Mouse (Mus musculus) heart, embryonic 15.5 days (tissue): ENCODE measurements around the gene Pld3. TPM values are rescaled to one million over a fixed set of nuclear protein-coding genes. Genes with fewer than 3 reads are reported as not detected.

Source experiments
- ATAC-seq: fragments of 200-750 bp; cut with Nextera tagmentation; replicated peaks from 2 replicates; pipeline ENCODE4 v1.8.0; 2017; ENCODE audit warnings: low read depth, moderate TSS enrichment; ENCODE audit not compliant: insufficient number of reproducible peaks, insufficient read depth, low FRiP score
- H3K27ac ChIP-seq: fragments of 300-500 bp; sonication (generic); 2 replicates; pipeline ENCODE4 v1.5.1; 2015; ENCODE audit warnings: mild to moderate bottlenecking, inconsistent platforms
- H3K27me3 ChIP-seq: fragments of 300-500 bp; sonication (generic); 2 replicates; pipeline ENCODE4 v1.6.1; 2015; ENCODE audit warnings: inconsistent platforms
- H3K36me3 ChIP-seq: fragments of 300-500 bp; sonication (generic); 2 replicates; pipeline ENCODE4 v1.6.1; 2015; ENCODE audit warnings: mild to moderate bottlenecking, inconsistent platforms
- H3K4me1 ChIP-seq: fragments of 300-500 bp; sonication (generic); replicated peaks from 2 replicates; pipeline ENCODE4 v1.6.1; 2015; ENCODE audit warnings: inconsistent platforms
- H3K4me2 ChIP-seq: fragments of 300-500 bp; sonication (generic); 2 replicates; pipeline ENCODE4 v1.6.1; 2015; ENCODE audit warnings: inconsistent platforms, mild to moderate bottlenecking, moderate library complexity
- H3K4me3 ChIP-seq: fragments of 300-500 bp; sonication (generic); 2 replicates; pipeline ENCODE4 v1.5.1; 2015; ENCODE audit warnings: mild to moderate bottlenecking, inconsistent platforms
- H3K9ac ChIP-seq: fragments of 300-500 bp; sonication (generic); 2 replicates; pipeline ENCODE4 v1.6.1; 2015; ENCODE audit warnings: mild to moderate bottlenecking, inconsistent platforms
- H3K9me3 ChIP-seq: fragments of 300-500 bp; sonication (generic); replicated peaks from 2 replicates; pipeline ENCODE4 v1.6.1; 2016; ENCODE audit warnings: inconsistent platforms
- WGBS: fragments of 180-500 bp; shearing (Covaris S2); methylation state at CpG from one replicate; pipeline ENCODE4 v1.1.7; 2015; ENCODE audit warnings: mixed read lengths; 5-methylcytosine and 5-hydroxymethylcytosine counted together
- polyA plus RNA-seq: library from polyadenylated mRNA; unstranded; fragments of >200 nt; fragmentation: Nextera tagmentation; extraction: Ambion mirVana; gene quantifications from 2 replicates; pipeline ENCODE4 v1.2.1, GENCODE M21; 2015

The Pld3 gene
- polyA plus RNA-seq, 1 experiment from 2014 or later: 49.3 TPM

DNA sequence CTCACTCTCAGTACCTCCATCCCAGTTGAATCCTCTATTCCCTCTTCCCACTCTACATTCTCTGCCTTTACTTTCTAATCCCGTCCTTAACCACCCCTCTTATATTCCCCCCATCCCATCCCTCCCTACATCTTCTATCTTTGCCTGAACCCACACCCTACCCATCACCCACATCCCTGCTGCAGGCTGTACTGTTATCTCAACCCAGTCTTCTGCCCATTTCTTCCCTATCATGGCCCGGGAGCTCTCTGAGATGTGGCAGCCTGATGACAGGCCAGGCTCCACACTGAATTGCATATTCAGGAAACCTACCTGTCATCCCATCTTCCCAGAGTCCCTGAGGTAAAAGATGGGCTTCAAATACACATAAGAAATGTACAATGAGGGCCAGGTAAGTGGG is 14.2 kb downstream of the Pld3 start:
- no peaks in the 10 kb centered on the region for H3K9me3 ChIP-seq
- H3K27me3 ChIP-seq: no peaks in the 10 kb centered on the region
- 77% methylated on average over 2 of the region's 2 CpGs for WGBS
- H3K4me2 ChIP-seq: no peak overlapping the region
- no peak overlapping the region for H3K9ac ChIP-seq
- H3K27ac ChIP-seq: no peak overlapping the region
- no peak overlapping the region for H3K4me3 ChIP-seq
- H3K36me3 ChIP-seq: peaks cover 21% of the 10 kb centered on the region
- H3K4me1 ChIP-seq: peaks cover 17% of the 10 kb centered on the region
- ATAC-seq: no peak

DNA sequence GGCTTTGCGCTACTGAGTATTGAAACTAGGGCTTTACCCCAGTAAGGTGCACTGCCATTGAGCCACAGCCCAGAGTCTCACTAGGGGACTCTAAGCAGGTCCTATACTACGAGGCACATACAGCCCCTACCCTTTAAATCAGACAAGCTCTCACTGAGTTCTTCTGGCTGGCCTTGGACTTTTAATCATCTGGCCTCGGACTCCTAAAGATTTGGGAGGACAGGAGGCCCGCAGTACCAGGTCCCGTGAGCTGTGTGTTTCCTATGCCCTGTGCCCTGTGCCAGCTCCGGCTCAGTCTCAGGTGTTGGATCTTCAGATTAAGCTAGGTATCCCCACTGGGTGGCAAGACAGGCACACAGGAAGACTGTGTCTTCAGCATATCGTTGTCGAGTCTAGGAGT is 15.0 kb downstream of the Pld3 start:
- Histone ChIP-seq H3K9ac (no peak overlapping the region), H3K36me3 (peaks cover 26% of the 10 kb centered on the region)

DNA sequence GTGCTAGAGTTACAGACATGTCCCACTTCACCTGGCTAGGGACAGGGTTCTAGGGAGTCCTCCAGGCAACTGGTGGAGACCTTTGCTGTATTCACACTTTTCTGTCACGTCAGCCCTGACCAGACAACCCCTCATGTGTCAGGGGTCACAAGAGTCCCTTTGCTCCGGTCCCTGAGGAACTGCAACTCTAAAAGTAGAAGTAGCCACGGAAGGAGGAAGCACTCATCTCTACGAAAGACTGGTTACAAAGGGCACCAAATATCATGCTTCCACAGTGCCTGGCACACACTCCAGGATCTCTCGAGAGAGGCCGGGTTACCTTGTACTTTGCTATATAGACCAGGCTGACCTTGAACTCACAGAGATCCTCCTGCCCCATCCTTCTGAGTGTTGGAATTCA is 16.4 kb downstream of the Pld3 start:
- Histone ChIP-seq H3K4me1 (no peaks in the 10 kb centered on the region), H3K4me2 (no peak overlapping the region), H3K27me3 (no peaks in the 10 kb centered on the region), H3K36me3 (peaks cover 33% of the 10 kb centered on the region), H3K9ac (no peak overlapping the region), H3K9me3 (no peaks in the 10 kb centered on the region), H3K4me3 (no peak overlapping the region), H3K27ac (no peak overlapping the region)
- ATAC-seq: no peak
- 85% methylated on average over 6 of the region's 6 CpGs for WGBS

More for the DNA sequence above, 15.0 kb downstream of the Pld3 start:
- Histone ChIP-seq H3K9me3 (no peaks in the 10 kb centered on the region), H3K4me3 (no peak overlapping the region), H3K4me2 (no peak overlapping the region), H3K27me3 (no peaks in the 10 kb centered on the region), H3K4me1 (peaks cover 11% of the 10 kb centered on the region), H3K27ac (no peak overlapping the region)
- no peak for ATAC-seq
- WGBS: 92% methylated on average over 8 of the region's 8 CpGs

DNA sequence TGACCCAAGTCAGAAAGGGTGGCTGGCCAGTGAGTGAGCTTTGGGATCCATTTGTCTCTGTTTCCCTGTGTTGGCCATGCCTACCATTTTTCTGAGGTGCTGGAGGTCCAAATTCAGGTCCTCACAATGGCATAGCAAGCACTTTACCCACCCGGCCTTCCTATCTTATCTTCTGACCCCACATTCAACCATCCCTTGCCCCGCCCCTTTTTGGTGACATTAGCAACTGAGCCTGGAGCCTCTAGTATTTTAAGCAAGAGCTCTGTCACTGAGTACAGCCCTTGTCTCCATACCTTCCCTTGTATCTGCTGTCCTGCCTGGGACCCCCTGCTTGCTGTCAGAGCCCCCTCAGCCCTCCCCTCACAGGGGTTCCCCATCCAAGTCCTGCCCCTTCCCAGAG is 17.6 kb downstream of the Pld3 start:
- 53% methylated on average over 2 of the region's 2 CpGs for WGBS
- Histone ChIP-seq H3K27me3 (no peaks in the 10 kb centered on the region), H3K9ac (no peak overlapping the region), H3K36me3 (peaks cover 33% of the 10 kb centered on the region), H3K4me2 (no peak overlapping the region), H3K27ac (no peak overlapping the region), H3K4me3 (no peak overlapping the region), H3K9me3 (no peaks in the 10 kb centered on the region), H3K4me1 (no peaks in the 10 kb centered on the region)
- ATAC-seq: no peak

DNA sequence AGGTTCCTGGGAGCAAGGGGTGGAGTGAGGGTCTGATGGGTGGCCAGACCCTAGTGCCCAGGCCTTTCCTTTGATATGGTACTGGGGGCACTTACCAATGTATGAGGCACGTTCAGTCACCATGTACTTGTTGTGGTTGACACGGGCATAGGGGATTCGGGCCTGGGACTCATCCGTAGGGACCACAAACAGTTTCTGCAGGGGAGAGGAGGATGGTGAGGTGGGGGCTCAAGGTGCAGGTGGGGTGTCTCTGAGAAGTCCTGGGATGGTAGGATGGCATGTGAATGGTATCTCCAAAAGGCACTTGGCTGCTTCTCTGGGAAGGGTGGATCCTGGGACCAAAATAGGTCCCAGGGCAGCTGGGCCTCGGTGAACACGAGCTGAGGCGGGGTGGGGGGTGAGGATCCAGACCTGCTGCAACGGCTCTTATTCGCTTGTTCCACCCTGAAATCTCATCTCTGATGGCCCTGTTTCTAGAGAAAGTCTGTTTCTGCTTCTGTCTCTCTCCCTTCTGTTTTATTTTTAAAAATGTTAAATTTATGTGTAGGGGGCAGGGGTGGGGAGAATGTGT is 20.5 kb downstream of the Pld3 start:
- Histone ChIP-seq H3K9me3 (no peaks in the 10 kb centered on the region), H3K4me3 (no peak overlapping the region), H3K27ac (no peak overlapping the region), H3K27me3 (no peaks in the 10 kb centered on the region), H3K4me1 (no peaks in the 10 kb centered on the region), H3K36me3 (peaks cover 32% of the 10 kb centered on the region), H3K9ac (no peak overlapping the region), H3K4me2 (no peak overlapping the region)
- WGBS: 78% methylated on average over 9 of the region's 9 CpGs
- ATAC-seq: no peak

DNA sequence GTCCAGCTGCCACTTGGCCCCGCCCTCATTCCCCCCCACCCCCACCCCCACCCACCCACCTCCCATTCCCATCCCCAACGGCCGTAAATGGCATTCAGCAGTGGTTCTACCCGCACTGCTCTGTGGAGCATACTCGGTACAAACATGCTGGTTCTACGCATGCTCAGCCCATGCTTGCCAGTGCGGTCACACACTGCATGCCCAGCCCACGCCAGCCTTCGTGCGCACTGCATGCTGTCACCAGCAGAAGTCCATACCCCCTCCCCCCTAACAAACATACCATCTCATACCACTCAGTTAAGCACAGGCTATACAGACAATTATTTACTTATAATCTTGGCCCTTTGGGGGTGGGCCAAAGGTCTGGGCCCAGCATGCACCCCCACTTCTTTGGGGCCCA is 21.3 kb downstream of the Pld3 start:
- WGBS: 87% methylated on average over 10 of the region's 10 CpGs
- no peak for ATAC-seq
- Histone ChIP-seq H3K9ac (no peak overlapping the region), H3K36me3 (peaks cover 25% of the 10 kb centered on the region), H3K4me2 (no peak overlapping the region), H3K4me3 (no peak overlapping the region), H3K27me3 (no peaks in the 10 kb centered on the region), H3K4me1 (no peaks in the 10 kb centered on the region), H3K9me3 (no peaks in the 10 kb centered on the region), H3K27ac (no peak overlapping the region)

DNA sequence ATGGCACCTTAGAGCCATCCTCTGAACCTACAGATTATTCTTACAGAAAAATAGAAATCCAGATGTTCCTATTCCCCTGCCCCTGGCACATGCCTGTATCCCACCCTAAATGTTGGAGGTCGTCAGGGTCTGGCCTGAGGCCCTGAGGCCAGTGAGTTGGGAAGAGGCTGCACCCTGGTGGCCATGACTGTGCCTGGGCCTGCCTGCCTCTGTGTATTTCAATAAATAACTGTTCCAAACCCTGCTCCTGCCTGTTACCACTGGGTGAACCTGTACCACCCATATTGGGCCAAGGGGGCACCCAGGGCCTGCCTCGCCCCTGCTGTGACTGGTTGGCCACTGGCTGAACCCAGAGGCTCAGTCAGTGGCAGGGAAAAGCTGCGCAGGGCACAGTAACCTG is 22.1 kb downstream of the Pld3 start:
- Histone ChIP-seq H3K9me3 (no peaks in the 10 kb centered on the region), H3K27ac (no peak overlapping the region), H3K27me3 (no peaks in the 10 kb centered on the region), H3K4me1 (peaks cover 4% of the 10 kb centered on the region), H3K4me2 (no peak overlapping the region), H3K9ac (no peak overlapping the region), H3K4me3 (no peak overlapping the region), H3K36me3 (peaks cover 20% of the 10 kb centered on the region)
- no peak for ATAC-seq
- 81% methylated on average over 3 of the region's 3 CpGs for WGBS

DNA sequence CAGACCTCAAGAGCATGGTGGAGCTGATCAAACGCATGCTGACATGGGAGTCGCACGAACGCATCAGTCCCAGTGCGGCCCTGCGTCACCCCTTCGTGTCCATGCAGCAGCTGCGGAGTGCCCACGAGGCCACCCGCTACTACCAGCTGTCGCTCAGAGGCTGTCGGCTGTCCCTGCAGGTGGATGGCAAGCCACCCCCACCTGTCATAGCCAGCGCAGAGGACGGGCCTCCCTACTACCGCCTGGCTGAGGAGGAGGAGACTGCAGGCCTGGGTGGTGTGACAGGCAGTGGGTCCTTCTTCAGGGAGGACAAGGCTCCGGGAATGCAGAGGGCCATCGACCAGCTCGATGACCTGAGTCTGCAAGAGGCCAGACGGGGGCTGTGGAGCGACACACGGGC is 23.9 kb downstream of the Pld3 start:
- Histone ChIP-seq H3K27ac (no peak overlapping the region), H3K27me3 (no peaks in the 10 kb centered on the region), H3K4me3 (no peak overlapping the region), H3K36me3 (peaks cover 11% of the 10 kb centered on the region; the same call in 1 of the 2 replicates), H3K9me3 (no peaks in the 10 kb centered on the region), H3K4me2 (no peak overlapping the region), H3K9ac (no peak overlapping the region), H3K4me1 (peaks cover 8% of the 10 kb centered on the region)
- WGBS: 79% methylated on average over 21 of the region's 21 CpGs
- no peak for ATAC-seq

DNA sequence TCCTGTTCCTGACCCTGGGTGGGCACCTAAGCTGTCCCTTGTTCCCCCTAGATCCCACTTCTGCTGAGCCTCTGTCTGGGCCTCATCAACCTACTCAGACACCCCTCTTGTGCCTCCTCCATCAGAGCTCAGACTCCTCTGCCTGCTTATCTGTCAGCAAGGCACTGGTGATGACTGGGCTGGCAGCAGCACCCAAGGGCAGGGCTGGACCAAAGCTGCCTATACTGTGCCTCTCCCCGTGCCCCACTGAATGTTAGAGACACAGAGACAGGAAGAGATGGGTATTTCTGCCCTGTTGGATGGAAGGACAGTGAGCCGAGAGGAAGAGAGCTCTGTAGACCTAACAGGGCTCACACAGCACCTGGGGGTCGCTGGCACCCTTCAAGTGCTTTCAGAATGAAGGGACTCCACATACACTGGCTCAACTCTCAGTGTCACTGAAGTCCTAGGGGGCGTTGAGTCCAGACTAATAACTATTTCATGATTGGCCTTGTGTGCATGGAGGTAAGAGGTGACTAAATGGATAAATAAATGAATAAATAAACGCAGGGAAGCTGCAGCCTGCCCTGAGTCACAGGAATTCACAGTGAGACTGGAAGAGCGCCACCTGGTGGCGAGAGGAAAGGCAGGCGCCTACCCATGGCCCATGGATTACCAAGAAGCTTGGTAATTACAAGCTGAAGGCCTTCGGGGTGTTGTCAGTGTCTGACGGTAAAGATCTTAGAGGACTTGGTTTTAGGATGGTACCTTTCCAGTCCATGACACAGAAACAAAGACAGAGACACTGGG is 26.8 kb downstream of the Pld3 start:
- 17% methylated on average over 10 of the region's 10 CpGs for WGBS
- H3K4me3 ChIP-seq: no peak overlapping the region
- H3K27ac ChIP-seq: no peak overlapping the region; the same call in 1 of the 2 replicates
- peaks cover 8% of the 10 kb centered on the region for H3K4me1 ChIP-seq
- H3K4me2 ChIP-seq: no peak overlapping the region
- H3K9me3 ChIP-seq: no peaks in the 10 kb centered on the region
- ATAC-seq: peak; percentile 43; the same call in 1 of the 2 replicates
- H3K27me3 ChIP-seq: no peaks in the 10 kb centered on the region
- no peaks in the 10 kb centered on the region for H3K36me3 ChIP-seq
- no peak overlapping the region for H3K9ac ChIP-seq

DNA sequence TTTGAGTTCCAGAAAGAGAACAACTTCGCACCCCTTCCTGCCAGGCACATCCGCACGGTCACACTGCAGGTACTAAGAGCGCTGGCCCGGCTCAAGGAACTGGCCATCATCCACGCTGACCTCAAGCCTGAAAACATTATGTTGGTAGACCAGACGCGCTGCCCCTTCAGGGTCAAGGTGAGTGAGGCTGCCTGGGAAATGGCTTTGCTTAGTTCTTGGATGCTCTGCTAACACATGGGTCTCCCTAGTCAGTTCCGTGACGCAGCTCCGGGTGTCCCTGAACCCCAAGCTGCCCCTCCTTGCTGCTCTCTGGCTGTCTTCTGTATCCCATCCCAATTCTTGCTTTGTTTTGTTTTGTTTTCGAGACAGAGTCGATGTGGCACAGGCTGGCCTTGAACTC is 29.2 kb downstream of the Pld3 start:
- Histone ChIP-seq H3K27me3 (no peaks in the 10 kb centered on the region), H3K27ac (no peak overlapping the region), H3K9me3 (no peaks in the 10 kb centered on the region), H3K9ac (no peak overlapping the region), H3K4me3 (no peak overlapping the region), H3K4me1 (peaks cover 8% of the 10 kb centered on the region), H3K4me2 (no peak overlapping the region), H3K36me3 (no peaks in the 10 kb centered on the region)
- 94% methylated on average over 13 of the region's 13 CpGs for WGBS
- no peak for ATAC-seq

DNA sequence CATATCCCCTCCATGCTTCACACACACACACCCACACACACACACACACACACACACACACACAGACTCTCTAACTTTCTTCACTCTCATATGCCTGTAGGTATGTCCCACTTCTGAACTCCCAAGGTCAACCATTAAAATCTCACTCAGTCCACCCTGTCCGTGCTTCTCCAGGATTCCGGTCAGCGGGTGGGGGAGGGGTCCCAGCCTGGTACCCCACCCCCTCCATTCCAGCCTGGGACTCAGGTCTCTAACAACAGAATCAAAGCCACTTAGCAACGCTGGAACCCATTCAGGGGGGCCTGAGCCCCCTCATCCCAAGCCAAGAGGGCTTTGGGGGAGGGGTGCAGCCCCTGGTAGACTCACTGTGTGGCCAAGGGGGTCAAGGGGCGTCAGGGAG is 30.1 kb downstream of the Pld3 start, which contains the start of gene Hipk4:
Hipk4 (plus strand) TSS at position 301 of the 400 bp plus-strand sequence.
- Histone ChIP-seq H3K9me3 (no peaks in the 10 kb centered on the region), H3K27ac (no peak within 1 kb of the TSS), H3K9ac (no peak within 1 kb of the TSS), H3K4me2 (no peak within 1 kb of the TSS), H3K27me3 (no peaks in the 10 kb centered on the region), H3K4me3 (no peak within 1 kb of the TSS), H3K4me1 (peaks cover 8% of the 10 kb centered on the region), H3K36me3 (no peaks in the 10 kb centered on the region)
- WGBS: 54% methylated on average over 5 of the region's 5 CpGs
- ATAC-seq: no peak

DNA sequence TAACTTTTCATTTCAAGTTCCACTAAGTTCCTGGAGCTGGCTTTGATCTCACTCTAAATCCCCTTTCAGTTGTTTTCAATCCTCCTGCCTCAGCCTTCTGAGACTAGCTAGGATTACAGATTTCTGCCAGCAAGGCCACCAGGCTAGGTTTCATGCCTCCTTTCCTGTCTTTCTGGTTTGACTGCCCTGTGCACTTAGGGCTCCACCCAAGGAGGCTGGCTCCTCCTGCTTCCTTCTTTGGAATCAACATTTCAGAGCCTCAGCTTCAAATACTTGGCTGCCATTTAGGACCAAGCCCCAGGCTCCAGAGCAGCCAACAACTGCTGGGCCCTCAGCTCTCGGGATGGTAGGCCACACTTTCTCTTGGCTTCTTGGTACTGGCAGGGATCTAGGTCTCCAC is 32.4 kb downstream of the Pld3 start:
- no peak overlapping the region for H3K4me3 ChIP-seq
- no peak overlapping the region for H3K27ac ChIP-seq
- WGBS: 48% methylated on average over 1 of the region's 1 CpGs
- H3K4me2 ChIP-seq: no peak overlapping the region
- no peaks in the 10 kb centered on the region; the same call in 1 of the 2 replicates for H3K4me1 ChIP-seq
- H3K27me3 ChIP-seq: no peaks in the 10 kb centered on the region
- H3K36me3 ChIP-seq: no peaks in the 10 kb centered on the region
- H3K9ac ChIP-seq: no peak overlapping the region
- no peak for ATAC-seq
- H3K9me3 ChIP-seq: no peaks in the 10 kb centered on the region
